Mouse (Mus musculus): ENCODE results near the gene Pidd1.

Gene Pidd1

GRCm38 (mm10) chr7:141472763-141473162 lies 28.9 kb upstream of the Pidd1 start:
- no peak for DNase-seq (ENCODE audit: low spot score in 2 of 2)

- no peak for DNase-seq (ENCODE audit: low spot score in 2 of 2)
Measured at GRCm38 (mm10) chr7:141472226-141472625, 28.4 kb upstream of the Pidd1 start.

- DNase-seq (ENCODE audit: low spot score in 2 of 2) = no peak
Measured at GRCm38 (mm10) chr7:141471236-141471635, 27.4 kb upstream of the Pidd1 start.

GRCm38 (mm10) chr7:141470637-141470944 lies 26.8 kb upstream of the Pidd1 start:
- DNase-seq (ENCODE audit: low spot score in 2 of 2) = no peak

- no peak for DNase-seq (ENCODE audit: low spot score in 2 of 2)
Measured at GRCm38 (mm10) chr7:141469901-141470636, 26.2 kb upstream of the Pidd1 start.

GRCm38 (mm10) chr7:141469352-141469751 lies 25.5 kb upstream of the Pidd1 start:
- DNase-seq (ENCODE audit: low spot score in 2 of 2) = no peak

- DNase-seq (ENCODE audit: low spot score in 2 of 2) = peak; percentile 42 to 57
Measured at GRCm38 (mm10) chr7:141468522-141469211, 24.8 kb upstream of the Pidd1 start.

GRCm38 (mm10) chr7:141468164-141468521 lies 24.3 kb upstream of the Pidd1 start:
- DNase-seq (ENCODE audit: low spot score in 2 of 2) = no peak

- DNase-seq (ENCODE audit: low spot score in 2 of 2) = peak in 1 of 2 experiments; percentile 52
Measured at GRCm38 (mm10) chr7:141467230-141468030, 23.6 kb upstream of the Pidd1 start, which contains the start of gene Cd151. Gene Cd151, plus strand, starts transcription at chr7:141467392.

- DNase-seq (ENCODE audit: low spot score in 2 of 2) = no peak
Measured at GRCm38 (mm10) chr7:141466607-141467148, 22.9 kb upstream of the Pidd1 start.

GRCm38 (mm10) chr7:141466045-141466394 lies 22.2 kb upstream of the Pidd1 start:
- DNase-seq (ENCODE audit: low spot score in 2 of 2) = no peak

GRCm38 (mm10) chr7:141465388-141466044 lies 21.7 kb upstream of the Pidd1 start:
- DNase-seq (ENCODE audit: low spot score in 2 of 2) = no peak

- peak in 1 of 2 experiments; percentile 45 for DNase-seq (ENCODE audit: low spot score in 2 of 2)
Measured at GRCm38 (mm10) chr7:141464603-141465201, 20.9 kb upstream of the Pidd1 start.

- DNase-seq (ENCODE audit: low spot score in 2 of 2) = no peak
Measured at GRCm38 (mm10) chr7:141463824-141464602, 20.2 kb upstream of the Pidd1 start.

- DNase-seq (ENCODE audit: low spot score in 2 of 2) = no peak
Measured at GRCm38 (mm10) chr7:141462333-141462821, 18.6 kb upstream of the Pidd1 start.

- DNase-seq (ENCODE audit: low spot score in 2 of 2) = no peak
Measured at GRCm38 (mm10) chr7:141461521-141462332, 17.9 kb upstream of the Pidd1 start.

- DNase-seq (ENCODE audit: low spot score in 2 of 2) = no peak
Measured at GRCm38 (mm10) chr7:141460391-141461113, 16.7 kb upstream of the Pidd1 start, which contains the start of gene Cracr2b. Gene Cracr2b, plus strand, starts transcription at chr7:141461094.

GRCm38 (mm10) chr7:141460001-141460390 lies 16.2 kb upstream of the Pidd1 start:
- DNase-seq (ENCODE audit: low spot score in 2 of 2) = no peak

GRCm38 (mm10) chr7:141459301-141459711 lies 15.5 kb upstream of the Pidd1 start:
- no peak for DNase-seq (ENCODE audit: low spot score in 2 of 2)

Measured in thymus, postnatal 10 days (tissue).